Mouse (Mus musculus) cerebellum, adult 2 months (tissue): ENCODE measurements around the gene Lancl1.

Source experiments
- CTCF ChIP-seq: fragments of 200-500 bp; IDR thresholded peaks from 2 replicates; pipeline ENCODE4 v1.5.1; 2011; ENCODE audit warnings: low read depth, mild to moderate bottlenecking, control low read depth, low read length, moderate library complexity, borderline replicate concordance; ENCODE audit not compliant: insufficient read depth
- POLR2A ChIP-seq: fragments of 200-500 bp; IDR thresholded peaks from 2 replicates; pipeline ENCODE4 v1.6.1; 2011; ENCODE audit warnings: low read length, control low read depth, borderline replicate concordance; ENCODE audit not compliant: insufficient read depth

- TF ChIP-seq POLR2A (no peak), CTCF (no peak)
Measured at GRCm38 (mm10) chr1:67014205-67014604, 24.5 kb downstream of the Lancl1 start.
